Mouse (Mus musculus): ENCODE measurements around the gene Dffb. TPM values are rescaled to one million over a fixed set of nuclear protein-coding genes. Genes with fewer than 3 reads are reported as not detected.

Gene Dffb
- 10 to 100 TPM; 11.6 to 17.7 (median 14.5) TPM for total RNA-seq (2022)

DNA sequence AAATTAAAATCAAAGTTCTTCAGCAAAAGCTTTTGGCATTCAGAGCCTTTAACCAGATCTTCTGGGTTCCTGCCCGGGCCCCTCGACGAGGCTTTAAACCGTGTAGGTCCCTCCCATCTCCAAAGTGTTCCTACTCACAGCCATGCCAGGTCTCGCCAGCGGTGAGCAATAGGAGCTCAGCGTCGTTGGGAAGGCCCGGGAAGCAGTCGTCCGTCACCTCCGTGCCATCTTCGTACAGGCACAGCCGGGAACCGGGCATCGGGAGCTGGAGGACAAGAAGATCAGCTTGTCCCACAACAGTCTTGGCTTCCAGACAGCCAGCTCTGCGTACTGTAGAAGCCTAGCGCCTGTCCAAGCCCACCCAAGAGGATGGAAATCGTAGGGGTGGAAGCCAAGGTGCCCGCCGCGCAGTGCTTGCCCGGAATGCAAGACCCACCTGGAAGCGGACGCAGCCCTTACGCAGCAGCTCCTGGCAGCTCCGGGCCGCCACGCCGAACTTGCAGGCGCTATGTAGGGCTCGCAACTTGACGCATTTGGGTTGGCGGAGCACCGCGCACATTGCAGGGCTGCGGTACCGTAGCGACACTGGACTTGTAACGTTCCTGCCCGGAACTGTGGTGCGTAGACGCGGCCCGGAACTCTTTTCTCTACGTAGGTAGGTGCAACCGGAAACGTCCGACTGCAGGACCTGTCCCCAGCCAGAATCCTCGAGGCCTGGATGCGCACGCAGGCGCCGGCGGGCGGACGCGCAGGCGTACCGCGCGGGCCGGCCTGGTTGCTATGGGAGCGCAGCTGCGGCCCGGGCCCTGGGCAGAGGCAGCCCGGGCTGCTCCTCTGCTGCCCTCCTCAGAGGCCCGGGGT lies at the start of gene Dffb, which contains the start of gene Cep104:
Gene Dffb, minus strand, starts transcription at position 696 of the 861 bp plus-strand sequence.
Gene Cep104, plus strand, starts transcription at position 764 of the 861 bp plus-strand sequence.
- DNase-seq (ENCODE audit: low spot score in 2 of 2): peak; percentile 91 to 96

DNA sequence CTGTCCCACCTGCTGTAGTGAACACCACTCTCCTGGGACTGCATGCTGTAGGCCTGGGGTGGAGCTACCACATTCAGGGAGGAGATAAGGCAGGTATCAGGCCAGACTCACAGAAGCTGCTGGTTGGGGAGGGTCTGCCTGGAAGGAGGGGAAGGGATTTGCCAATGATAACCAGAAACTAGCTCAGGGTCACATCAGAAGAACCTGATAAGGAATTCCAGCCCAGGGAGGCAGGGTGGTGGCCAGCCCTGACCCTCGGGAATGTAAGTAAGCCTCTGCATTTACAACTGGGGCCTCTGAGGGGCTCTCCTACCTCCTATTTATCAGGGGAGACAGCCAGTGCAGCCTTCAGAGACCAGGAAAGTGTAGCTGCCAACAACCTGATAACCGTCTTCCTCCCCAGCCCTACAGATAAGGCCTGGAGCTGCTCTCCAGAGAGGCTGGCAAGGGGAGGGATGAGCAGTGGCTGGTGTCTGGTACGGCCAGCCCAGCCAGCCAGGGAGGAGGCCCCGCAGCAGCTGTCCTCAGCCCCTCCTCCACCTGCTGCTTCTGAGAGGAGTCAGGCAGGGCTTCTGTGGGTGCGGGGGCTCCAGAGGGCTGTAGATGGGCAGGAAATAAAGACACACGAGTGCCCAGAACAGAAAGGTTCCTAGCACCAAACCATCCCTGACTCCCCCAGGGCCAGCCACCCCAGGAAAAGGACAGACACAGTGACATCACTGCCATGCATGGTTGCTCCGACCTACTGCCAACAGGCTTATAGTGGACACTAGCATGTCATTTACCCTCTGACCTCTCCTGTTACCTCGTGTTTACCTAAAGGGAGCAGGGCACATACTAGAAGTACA lies 49.1 kb upstream of the Dffb start:
- DNase-seq (ENCODE audit: low spot score in 2 of 2): peak in 1 of 2 experiments; percentile 54

GRCm38 (mm10) chr4:154022844-154023243 lies 47.9 kb upstream of the Dffb start:
- no peak for DNase-seq (ENCODE audit: low spot score in 2 of 2)

GRCm38 (mm10) chr4:154022407-154022806 lies 47.5 kb upstream of the Dffb start:
- peak in 1 of 2 experiments; percentile 34 for DNase-seq (ENCODE audit: low spot score in 2 of 2)

DNA sequence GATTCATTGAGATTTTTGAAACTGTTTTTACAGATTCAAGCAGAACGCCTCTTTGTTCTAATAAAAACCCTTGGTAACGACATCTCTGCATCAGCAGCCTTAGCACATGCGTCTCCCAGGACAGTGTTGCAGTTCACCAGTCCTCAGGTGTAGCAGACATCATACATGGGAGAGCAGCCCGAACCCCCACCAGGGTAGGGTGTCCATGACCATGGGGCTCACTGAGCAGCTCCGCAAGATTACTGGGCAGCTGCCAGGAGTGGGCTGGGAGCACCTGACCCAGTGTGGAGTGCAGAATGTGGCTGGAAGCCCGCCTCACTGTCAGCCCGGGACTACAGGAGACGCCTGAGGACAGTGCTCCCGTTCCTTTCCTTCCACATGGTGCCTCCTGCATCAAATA lies 46.5 kb upstream of the Dffb start:
- no peak for DNase-seq (ENCODE audit: low spot score in 2 of 2)

DNA sequence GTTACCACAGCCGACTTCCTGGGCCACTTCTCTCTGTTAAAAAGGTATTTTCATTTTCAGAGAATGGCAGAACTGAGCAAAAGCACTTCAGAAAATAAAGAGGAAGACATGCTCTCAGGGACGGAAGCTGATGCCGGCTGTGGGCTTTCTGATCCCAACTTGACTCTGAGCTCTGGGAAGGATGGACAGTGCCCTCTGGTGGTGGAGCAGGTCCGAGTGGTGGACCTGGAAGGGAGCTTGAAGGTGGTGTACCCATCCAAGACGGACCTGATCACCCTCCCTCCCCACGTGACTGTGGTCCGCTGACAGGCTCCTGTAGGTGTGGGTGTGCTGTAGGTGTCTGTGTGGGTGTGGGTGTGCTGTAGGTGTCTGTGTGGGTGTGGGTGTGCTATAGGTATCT lies 44.6 kb upstream of the Dffb start:
- peak in 1 of 2 experiments; percentile 44 for DNase-seq (ENCODE audit: low spot score in 2 of 2)

- DNase-seq (ENCODE audit: low spot score in 2 of 2): no peak
Measured at GRCm38 (mm10) chr4:154015476-154015875, 40.5 kb upstream of the Dffb start.

GRCm38 (mm10) chr4:154012132-154012882 lies 37.4 kb upstream of the Dffb start:
- DNase-seq (ENCODE audit: low spot score in 2 of 2): no peak

DNA sequence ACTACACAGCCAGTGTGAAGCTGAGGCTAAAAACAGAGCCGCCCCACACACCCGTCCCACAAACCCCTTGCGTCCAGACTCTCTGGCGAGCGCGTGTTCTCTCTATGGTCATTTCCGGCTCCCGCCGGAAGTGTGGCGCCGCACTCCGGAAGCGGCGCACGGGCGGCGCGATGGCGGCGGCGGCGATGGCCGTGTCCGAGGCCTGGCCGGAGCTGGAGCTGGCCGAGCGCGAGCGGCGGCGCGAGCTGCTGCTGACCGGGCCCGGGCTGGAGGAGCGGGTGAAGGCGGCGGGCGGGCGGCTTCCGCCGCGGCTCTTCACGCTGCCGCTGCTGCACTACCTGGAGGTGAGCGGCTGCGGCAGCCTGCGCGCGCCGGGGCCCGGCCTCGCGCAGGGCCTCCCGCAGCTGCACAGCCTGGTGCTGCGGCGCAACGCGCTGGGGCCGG lies 36.7 kb upstream of the Dffb start, which contains the start of gene Lrrc47:
Gene Lrrc47, plus strand, starts transcription at position 86 of the 444 bp plus-strand sequence.
- DNase-seq (ENCODE audit: low spot score in 2 of 2): peak; percentile 69 to 83

DNA sequence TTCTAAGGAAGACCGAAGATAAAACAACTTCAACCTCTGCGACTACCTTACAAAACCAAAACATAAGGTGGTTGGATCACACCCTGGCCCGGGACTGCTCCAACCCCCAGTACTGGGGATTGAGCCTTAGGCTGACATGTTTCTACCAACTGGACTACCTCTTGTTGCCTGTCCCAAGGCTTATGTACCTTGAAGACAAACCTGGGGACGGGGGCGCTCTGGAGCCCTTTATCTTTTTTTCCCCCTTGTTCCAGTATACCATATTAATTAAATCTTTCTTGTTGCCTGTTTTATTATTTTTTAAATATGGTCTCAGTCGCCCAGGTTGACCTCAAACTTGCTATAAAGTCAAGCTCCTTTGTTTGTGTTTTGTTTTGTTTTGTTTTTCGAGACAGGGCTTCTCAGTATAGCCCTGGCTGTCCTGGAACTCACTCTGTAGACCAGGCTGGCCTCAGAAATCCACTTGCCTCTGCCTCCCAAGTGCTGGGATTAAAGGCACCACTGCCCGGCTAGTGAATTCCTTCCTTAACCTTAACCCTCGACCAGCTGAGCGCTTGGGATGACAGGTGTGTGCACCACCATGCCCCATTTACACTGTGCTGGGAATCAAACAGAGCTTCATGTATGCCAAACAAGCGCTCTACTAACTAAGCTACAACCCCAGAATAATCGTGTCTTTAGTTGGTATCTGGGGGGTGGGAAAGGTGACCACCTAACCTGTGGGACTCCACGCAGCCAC lies 36.1 kb upstream of the Dffb start:
- no peak for DNase-seq (ENCODE audit: low spot score in 2 of 2)

DNA sequence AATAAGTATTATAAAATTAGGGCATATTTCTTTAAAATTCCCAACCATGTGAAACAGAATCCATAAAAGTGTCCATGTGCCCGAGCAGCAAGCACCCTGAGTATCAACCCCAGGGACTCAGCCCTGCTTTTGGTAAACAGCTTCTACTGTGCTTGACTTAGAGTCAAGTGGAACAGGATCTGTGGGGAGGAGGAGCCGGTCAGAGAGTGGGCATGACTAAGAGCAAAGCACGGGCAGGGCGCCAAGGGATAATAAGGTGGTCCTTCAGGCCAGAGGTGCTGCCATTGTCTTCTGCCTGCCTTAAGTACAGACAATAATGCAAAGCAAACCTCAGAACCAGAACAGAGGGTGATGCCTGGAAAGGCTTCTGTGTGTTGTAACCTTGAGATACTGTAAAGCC lies 32.8 kb upstream of the Dffb start:
- DNase-seq (ENCODE audit: low spot score in 2 of 2): no peak

DNA sequence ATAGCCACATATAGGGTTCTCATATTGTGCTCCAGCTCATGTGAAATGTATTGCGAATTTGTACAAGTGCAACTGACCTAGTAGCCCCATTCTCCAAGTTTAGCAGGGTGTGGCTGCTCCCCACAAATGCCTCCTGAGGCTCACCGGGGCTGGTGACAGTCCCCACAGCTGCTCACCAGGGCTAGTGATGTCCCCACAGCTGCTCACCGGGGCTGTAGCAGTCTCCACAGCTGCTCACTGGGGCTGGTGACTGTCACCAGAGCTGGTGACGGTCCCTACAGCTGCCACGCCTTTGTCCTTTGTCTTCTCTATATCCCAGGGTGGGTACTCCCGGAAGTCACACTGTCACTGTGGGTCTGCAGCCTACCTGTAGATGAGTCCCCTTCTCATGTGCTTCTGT lies 31.3 kb upstream of the Dffb start:
- DNase-seq (ENCODE audit: low spot score in 2 of 2): no peak

- DNase-seq (ENCODE audit: low spot score in 2 of 2): no peak
Measured at GRCm38 (mm10) chr4:154005488-154005887, 30.6 kb upstream of the Dffb start.

GRCm38 (mm10) chr4:153993505-153993904 lies 18.6 kb upstream of the Dffb start:
- no peak for DNase-seq (ENCODE audit: low spot score in 2 of 2)

GRCm38 (mm10) chr4:153992715-153993114 lies 17.8 kb upstream of the Dffb start:
- no peak for DNase-seq (ENCODE audit: low spot score in 2 of 2)

DNA sequence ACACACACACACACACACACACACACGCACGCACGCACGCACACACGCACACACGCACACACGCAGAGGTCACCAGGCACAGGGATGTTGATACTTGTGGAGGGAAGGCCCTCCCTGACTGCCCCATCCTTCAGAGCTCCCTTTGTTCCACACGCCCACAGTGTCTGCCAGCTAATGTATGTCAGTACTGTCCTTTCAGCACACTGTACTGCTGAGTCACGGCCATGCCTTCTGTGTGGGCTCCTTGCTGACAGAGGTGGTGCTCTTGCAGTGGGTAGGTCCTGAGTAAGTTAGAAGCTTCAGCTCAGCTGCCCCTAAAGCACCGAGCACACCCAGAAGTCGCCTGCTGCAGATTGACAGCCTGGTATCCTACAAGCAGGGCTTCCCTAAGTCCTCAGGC lies 5.5 kb upstream of the Dffb start:
- no peak for DNase-seq (ENCODE audit: low spot score in 2 of 2)

DNA sequence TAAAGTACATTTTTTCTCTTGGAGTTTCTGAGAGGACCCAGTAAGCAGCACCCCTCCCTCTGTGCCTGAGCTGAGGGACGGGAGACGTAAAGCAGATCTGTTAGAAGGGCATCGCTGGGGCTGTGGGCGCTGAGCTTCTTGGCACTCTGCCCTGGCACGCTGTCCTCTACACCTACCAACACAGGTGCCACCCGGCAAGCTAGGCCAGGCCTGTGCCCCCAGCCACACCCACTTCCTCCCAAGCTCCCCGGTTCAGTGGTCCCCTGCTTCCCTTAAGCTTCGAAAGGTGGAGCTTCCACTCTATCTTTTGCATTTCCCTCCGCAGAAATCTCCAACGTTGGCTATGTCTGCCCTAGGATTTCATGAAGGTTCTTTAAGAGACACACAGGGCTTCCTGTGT lies 4.3 kb upstream of the Dffb start:
- DNase-seq (ENCODE audit: low spot score in 2 of 2): no peak

DNA sequence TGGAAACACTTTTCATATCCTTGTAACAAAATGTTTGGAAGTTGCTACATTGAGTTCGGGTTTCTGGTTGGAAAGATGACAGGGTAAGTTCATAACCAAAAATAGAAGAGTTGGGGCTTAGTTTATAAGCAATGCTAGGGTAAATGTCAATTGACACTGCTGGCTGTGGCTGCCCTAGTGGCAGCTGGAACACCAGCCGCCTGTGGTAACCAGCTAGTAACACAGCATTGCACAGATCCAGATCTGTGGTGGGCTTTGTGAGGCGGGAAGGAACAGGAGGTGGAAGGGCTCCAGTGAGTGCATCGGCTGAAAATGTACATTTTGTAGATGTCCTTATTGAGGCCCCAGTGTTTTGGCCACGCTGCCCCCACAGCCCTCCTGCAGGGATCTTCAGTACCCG lies 842 bp upstream of the Dffb start:
- no peak for DNase-seq (ENCODE audit: low spot score in 2 of 2)

- DNase-seq (ENCODE audit: low spot score in 2 of 2): peak in 1 of 2 experiments; percentile 35
Measured at GRCm38 (mm10) chr4:153975292-153975662, 351 bp upstream of the Dffb start.

GRCm38 (mm10) chr4:153968063-153968462 lies 6.9 kb downstream of the Dffb start:
- no peak for DNase-seq (ENCODE audit: low spot score in 2 of 2)

DNA sequence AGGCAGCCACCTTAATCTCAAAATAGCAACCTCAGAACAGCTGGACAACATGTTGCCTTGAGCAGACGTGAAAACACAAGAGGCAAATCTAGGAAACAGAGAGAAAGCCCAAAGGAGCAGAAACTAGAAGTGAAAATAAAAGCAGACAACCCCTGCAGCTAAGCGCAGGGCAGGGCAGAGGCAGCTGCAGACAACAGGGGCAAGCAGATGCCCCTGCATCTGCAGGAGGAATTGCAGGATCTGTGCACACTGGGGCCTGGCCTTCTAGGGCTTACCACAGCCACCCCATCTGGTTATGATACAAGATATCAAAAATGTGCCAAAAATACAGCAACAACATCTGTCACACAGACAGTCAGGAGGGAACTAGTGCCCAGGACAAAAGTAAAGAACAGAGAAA lies 7.4 kb downstream of the Dffb start:
- no peak for DNase-seq (ENCODE audit: low spot score in 2 of 2)
